Mouse (Mus musculus): ENCODE measurements around the gene Olfr738.

The Olfr738 gene

DNA sequence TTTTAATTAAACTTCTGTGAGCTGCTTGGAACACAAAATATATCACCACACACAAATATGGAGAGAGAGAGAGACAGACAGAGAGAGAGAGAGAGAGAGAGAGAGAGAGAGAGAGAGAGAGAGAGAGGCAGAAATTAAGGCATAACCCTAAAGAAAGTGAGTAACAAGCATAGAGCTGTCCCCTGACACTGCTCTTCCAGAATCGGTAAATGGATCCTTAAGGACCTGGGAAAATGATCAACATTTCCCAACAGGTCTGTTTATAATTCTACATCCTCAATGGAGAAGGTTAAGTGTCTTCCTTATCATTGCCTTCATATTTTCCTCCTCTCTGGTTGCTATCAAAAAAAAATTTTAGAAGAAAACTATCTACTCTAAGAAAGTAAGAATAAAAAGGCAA lies at the start of gene Olfr738:
Gene Olfr738 (plus strand): TSS at position 301 of the 400 bp plus-strand sequence.
- in situ Hi-C loops (cut with MboI, MseI) = no loop called here

DNA sequence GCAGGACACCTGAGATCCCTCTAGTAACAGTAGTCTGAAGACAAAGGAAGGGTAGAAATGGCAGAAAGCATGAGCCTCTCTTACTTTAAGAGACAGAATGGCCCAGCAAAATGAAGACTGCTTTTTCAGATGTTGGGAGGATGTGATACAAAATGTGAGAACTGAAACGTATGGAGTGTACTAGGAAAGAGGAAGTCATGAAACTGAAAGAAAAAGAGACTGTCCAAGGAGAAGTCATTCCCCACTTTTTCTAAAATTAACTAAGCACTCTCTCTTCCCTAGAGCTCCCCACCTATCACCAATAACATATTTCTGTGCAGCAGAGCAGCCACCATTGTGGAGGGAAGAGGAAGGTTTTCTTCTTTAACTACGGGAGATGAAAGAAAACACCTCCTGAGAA lies 49.8 kb upstream of the Olfr738 start, which contains the start of gene Tlr11:
Gene Tlr11 (plus strand): TSS at position 322 of the 400 bp plus-strand sequence.
- in situ Hi-C loops (cut with MboI, MseI) = no loop called here

DNA sequence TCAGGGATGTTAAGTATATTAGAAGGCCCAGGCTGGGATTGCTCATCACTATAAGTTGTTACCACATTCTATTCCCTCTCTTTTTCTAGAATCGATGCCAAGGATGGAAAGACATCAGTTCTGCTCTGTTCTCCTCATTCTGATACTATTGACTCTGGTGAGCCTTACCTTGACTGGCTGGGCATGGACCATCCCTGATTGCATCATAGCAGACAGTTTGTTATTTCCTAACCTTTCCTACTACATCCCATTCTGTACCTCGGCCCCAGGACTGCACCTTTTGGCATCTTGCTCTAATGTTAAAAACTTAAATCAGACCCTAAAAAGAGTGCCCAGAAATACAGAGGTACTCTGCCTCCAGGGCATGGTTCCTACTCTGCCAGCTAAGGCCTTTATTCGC lies 46.9 kb upstream of the Olfr738 start:
- in situ Hi-C loops (cut with MboI, MseI) = no loop called here

DNA sequence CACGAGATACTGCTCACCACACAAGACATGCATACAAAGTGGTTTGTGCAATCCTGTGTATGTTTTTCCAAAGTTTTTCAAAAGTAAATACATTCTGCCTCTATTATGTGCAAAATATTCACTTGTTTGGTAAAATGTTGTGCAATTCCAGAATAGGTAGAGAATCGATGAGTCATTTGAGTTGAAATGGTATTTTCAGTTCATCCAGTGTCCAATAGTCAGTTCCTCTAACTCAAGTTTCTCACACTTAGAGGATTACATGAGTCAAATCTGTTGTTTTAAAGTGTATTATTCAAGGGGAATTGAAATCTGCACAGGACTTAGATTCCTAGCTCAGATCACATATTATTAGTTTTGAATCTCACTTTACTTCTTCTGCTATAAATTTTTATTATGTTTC lies 43.8 kb upstream of the Olfr738 start:
- in situ Hi-C loops (cut with MboI, MseI) = no loop called here

DNA sequence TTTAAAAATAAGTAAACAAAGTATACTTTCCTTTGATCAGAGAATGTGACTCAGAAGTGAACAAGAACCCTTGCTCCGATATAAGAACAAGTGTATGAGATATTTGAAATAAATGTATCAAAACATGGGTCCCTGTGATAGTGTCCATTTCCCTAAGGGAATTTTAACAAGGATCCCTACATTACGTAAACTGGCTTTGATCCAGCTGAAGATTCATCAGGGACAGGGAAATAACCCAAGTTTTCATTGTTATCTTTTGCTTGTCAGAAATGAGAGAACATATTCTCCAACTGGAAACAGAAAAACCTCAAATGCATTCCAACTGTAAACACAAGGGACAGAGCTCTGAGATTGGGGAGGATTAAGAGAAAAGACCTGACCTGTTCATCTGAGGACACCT lies 26.5 kb upstream of the Olfr738 start, which contains the start of gene Olfr736:
Gene Olfr736 (plus strand): TSS at position 301 of the 400 bp plus-strand sequence.
- in situ Hi-C loops (cut with MboI, MseI) = no loop called here

DNA sequence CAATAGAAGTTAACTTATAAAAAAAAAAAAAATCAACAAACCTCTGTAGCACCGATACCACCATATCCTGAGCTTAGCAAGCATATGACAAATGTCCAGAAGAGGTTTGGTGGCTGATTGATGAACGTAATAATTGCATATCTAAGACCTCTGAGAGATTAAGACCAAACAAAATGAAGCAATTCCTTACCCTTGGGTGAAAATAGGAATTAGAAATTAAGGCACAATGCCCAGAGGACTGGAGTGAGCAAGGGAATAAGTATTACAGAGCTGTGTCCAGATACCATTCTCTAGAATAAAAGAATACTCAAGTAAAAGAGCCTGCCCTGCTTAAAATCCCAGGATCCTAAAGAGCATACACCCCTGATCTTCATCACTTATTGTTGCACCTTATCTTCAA lies 11.0 kb downstream of the Olfr738 start, which contains the start of gene Olfr739:
Gene Olfr739 (plus strand): TSS at position 301 of the 400 bp plus-strand sequence.
- in situ Hi-C loops (cut with MboI, MseI) = loop anchor here (10.0 kb wide), 1 partner anchor 714 kb away; no protein-coding TSS in a partner anchor

DNA sequence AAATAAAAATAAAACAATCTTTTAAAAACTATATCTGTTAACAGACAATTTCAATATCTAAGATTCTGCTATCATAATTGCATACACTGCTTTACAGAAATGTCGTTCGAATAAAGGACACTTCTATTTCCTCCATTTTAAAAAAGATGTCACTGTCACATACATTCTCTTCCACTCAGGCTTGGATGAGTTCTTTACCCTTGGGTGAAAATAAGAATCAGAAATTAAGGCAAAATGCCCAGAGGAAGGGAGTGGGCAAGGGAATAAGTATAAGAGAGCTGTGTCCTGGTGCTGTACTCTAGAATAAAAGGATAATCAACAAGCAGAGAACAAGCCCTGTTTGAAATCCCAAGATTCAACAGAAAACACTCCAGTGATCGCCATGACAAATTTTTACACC lies 37.9 kb downstream of the Olfr738 start, which contains the start of gene Olfr740:
Gene Olfr740 (plus strand): TSS at position 301 of the 400 bp plus-strand sequence.
- in situ Hi-C loops (cut with MboI, MseI) = no loop called here

Measured in T-helper 2 cell (primary cell).